Mouse (Mus musculus): ENCODE measurements around the gene Mks1. TPM values are rescaled to one million over a fixed set of nuclear protein-coding genes. Genes with fewer than 3 reads are reported as not detected.
A peak's percentile ranks its signal among the peaks of the same experiment; 100 is the strongest.
"Not testable (repeated sequence)": the region's sequence is repeated elsewhere in the genome, so short reads cannot be mapped to it uniquely, and the experiment has no call there.

Mks1 gene
- total and polyA plus RNA-seq, 2 experiments from 2014 or later: 4.4 to 4.5 TPM

DNA sequence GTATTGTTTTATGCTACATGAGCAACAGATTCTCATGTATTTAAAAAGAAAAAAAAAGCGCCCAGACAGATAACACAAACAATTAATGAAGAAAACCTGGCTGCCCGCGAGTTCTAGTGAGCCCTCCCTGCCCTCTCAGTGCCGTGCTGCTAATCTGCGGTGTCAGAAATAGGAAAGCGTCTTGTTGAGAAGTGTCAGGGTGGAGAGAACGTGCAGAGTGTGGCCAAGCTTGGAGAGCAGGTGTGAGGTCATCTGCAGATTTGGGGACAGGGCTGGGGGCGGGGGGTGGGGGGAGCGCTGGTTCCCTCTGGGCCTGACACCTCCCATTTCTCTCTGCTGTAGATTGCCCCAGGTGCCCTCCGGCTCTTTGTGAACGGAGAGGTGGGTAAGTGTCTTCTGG lies 6.3 kb downstream of the Mks1 start:
- ATAC-seq (ENCODE audit: insufficient read depth, low read depth): peak; percentile 47; the same call in 1 of the 2 replicates

DNA sequence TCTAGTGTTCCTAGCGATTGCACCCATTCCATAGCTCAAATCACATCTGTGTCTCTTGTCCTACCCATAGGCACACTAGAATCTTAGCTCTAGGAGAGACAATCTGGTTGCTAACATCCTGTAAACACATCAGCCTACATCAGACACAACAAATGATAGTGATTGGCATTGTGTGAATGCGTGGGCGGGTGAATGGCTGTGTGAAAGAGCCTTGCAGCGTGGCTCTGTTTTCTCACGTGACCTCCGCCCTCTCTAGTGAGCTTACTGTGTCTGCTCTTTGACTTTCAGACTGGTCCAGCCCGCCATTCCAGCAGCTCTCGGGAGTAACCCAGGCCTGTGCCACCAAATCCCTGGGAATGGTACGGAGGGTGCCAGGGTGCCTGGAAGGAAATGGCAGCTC lies 7.4 kb downstream of the Mks1 start:
- TF ChIP-seq EP300 (IDR thresholded peaks at IDR 0.05; ENCODE audit: low read depth): no peak
- TF ChIP-seq CTCF (IDR thresholded peaks at IDR 0.05; ENCODE audit: low read depth): no peak
- WGBS: 85% methylated on average over 9 of the region's 9 CpGs

More for the DNA sequence above, 6.3 kb downstream of the Mks1 start:
- Histone ChIP-seq H3K27ac (ENCODE audit: low read depth) (no peak overlapping the region), H3K27me3 (ENCODE audit: control insufficient read depth, insufficient read depth, low read length) (no peaks in the 10 kb centered on the region), H3K36me3 (replicated peaks; ENCODE audit: control insufficient read depth, insufficient read depth, low read length) (peaks cover 19% of the 10 kb centered on the region), H3K4me3 (ENCODE audit: low read depth, low read length) (no peak overlapping the region), H3K9me3 (replicated peaks; ENCODE audit: control insufficient read depth, low read length) (no peaks in the 10 kb centered on the region), H3K9ac (replicated peaks; ENCODE audit: low read depth, low read length) (no peak overlapping the region), H3K4me2 (ENCODE audit: low read depth, low read length) (no peak overlapping the region), H3K4me1 (ENCODE audit: control insufficient read depth, insufficient read depth) (no peaks in the 10 kb centered on the region)
- TF ChIP-seq CTCF (IDR thresholded peaks at IDR 0.05; ENCODE audit: low read depth) (no peak), EP300 (IDR thresholded peaks at IDR 0.05; ENCODE audit: low read depth) (no peak)
- no peak for DNase-seq (ENCODE audit: low spot score)
- 55% methylated on average over 11 of the region's 11 CpGs for WGBS

DNA sequence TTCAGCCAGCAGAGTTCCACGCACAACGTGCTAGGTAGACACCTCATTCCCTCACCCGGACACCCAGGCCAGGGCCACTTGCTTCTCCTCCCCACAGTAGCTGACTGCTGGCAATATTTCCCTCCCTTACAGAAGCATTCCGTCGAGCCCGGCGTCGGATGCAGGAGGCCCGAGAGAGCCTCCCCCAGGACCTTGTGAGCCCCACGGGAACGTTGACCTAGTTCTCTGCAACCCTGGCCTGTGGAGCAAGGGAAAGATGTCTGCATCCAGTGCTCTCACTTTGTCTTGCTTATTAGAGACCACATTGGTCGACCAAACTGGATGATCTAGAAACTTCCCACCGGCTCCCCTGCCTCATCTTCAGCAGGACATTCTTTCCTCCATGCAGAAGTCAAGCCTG lies 9.8 kb downstream of the Mks1 start:
- WGBS: 83% methylated on average over 13 of the region's 13 CpGs
- no peak overlapping the region for H3K4me2 ChIP-seq (ENCODE audit: low read depth, low read length)
- peaks cover 5% of the 10 kb centered on the region; the same call in 1 of the 2 replicates for H3K36me3 ChIP-seq (replicated peaks; ENCODE audit: control insufficient read depth, insufficient read depth, low read length)
- no peaks in the 10 kb centered on the region for H3K27me3 ChIP-seq (ENCODE audit: control insufficient read depth, insufficient read depth, low read length)
- H3K9me3 ChIP-seq (replicated peaks; ENCODE audit: control insufficient read depth, low read length): no peaks in the 10 kb centered on the region
- H3K27ac ChIP-seq (ENCODE audit: low read depth): no peak overlapping the region
- no peak for TF ChIP-seq CTCF (IDR thresholded peaks at IDR 0.05; ENCODE audit: low read depth)
- TF ChIP-seq EP300 (IDR thresholded peaks at IDR 0.05; ENCODE audit: low read depth): no peak
- no peaks in the 10 kb centered on the region for H3K4me1 ChIP-seq (ENCODE audit: control insufficient read depth, insufficient read depth)
- DNase-seq (ENCODE audit: low spot score) (no peak), ATAC-seq (ENCODE audit: insufficient read depth, low read depth) (no peak)
- H3K9ac ChIP-seq (replicated peaks; ENCODE audit: low read depth, low read length): no peak overlapping the region
- H3K4me3 ChIP-seq (ENCODE audit: low read depth, low read length): no peak overlapping the region

More for the DNA sequence above, 7.4 kb downstream of the Mks1 start:
- no peak overlapping the region for H3K27ac ChIP-seq (ENCODE audit: low read depth)
- no peaks in the 10 kb centered on the region for H3K27me3 ChIP-seq (ENCODE audit: control insufficient read depth, insufficient read depth, low read length)
- no peak overlapping the region for H3K9ac ChIP-seq (replicated peaks; ENCODE audit: low read depth, low read length)
- DNase-seq (ENCODE audit: low spot score) (no peak), ATAC-seq (ENCODE audit: insufficient read depth, low read depth) (no peak)
- H3K4me2 ChIP-seq (ENCODE audit: low read depth, low read length): no peak overlapping the region
- H3K9me3 ChIP-seq (replicated peaks; ENCODE audit: control insufficient read depth, low read length): no peaks in the 10 kb centered on the region
- H3K4me1 ChIP-seq (ENCODE audit: control insufficient read depth, insufficient read depth): no peaks in the 10 kb centered on the region
- H3K4me3 ChIP-seq (ENCODE audit: low read depth, low read length): no peak overlapping the region
- peaks cover 19% of the 10 kb centered on the region for H3K36me3 ChIP-seq (replicated peaks; ENCODE audit: control insufficient read depth, insufficient read depth, low read length)

DNA sequence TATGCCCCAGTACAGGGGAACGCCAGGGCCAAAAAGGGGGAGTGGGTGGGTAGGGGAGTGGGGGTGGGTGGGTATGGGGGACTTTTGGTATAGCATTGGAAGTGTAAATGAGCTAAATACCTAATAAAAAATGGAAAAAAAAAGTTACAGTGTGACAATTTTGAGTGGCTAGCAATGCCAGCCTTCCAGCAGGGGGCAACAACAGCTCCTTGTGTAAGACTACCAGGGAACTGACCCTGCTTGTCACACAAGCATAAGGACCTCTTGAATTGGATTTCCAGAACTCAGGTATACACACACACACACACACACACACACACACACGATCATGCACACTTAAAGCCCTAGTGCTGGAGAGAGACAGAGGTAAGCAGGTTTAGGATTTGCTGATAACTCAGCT lies 13.9 kb downstream of the Mks1 start:
- not testable (repeated sequence) for H3K27me3 ChIP-seq (ENCODE audit: control insufficient read depth, insufficient read depth, low read length); H3K4me2 ChIP-seq (ENCODE audit: low read depth, low read length); ATAC-seq (ENCODE audit: insufficient read depth, low read depth); H3K9ac ChIP-seq (replicated peaks; ENCODE audit: low read depth, low read length); H3K9me3 ChIP-seq (replicated peaks; ENCODE audit: control insufficient read depth, low read length); DNase-seq (ENCODE audit: low spot score); H3K4me3 ChIP-seq (ENCODE audit: low read depth, low read length); H3K27ac ChIP-seq (ENCODE audit: low read depth); H3K4me1 ChIP-seq (ENCODE audit: control insufficient read depth, insufficient read depth); H3K36me3 ChIP-seq (replicated peaks; ENCODE audit: control insufficient read depth, insufficient read depth, low read length)
- WGBS: 76% methylated on average over 1 of the region's 2 CpGs

- ATAC-seq (ENCODE audit: insufficient read depth, low read depth) (no peak), DNase-seq (ENCODE audit: low spot score) (no peak)
- Histone ChIP-seq H3K27me3 (ENCODE audit: control insufficient read depth, insufficient read depth, low read length) (no peaks in the 10 kb centered on the region), H3K4me2 (ENCODE audit: low read depth, low read length) (no peak overlapping the region), H3K4me1 (ENCODE audit: control insufficient read depth, insufficient read depth) (no peaks in the 10 kb centered on the region), H3K9ac (replicated peaks; ENCODE audit: low read depth, low read length) (no peak overlapping the region), H3K4me3 (ENCODE audit: low read depth, low read length) (no peak overlapping the region), H3K36me3 (replicated peaks; ENCODE audit: control insufficient read depth, insufficient read depth, low read length) (no peaks in the 10 kb centered on the region), H3K27ac (ENCODE audit: low read depth) (no peak overlapping the region), H3K9me3 (replicated peaks; ENCODE audit: control insufficient read depth, low read length) (no peaks in the 10 kb centered on the region)
- no peak for TF ChIP-seq EP300 (IDR thresholded peaks at IDR 0.05; ENCODE audit: low read depth)
- TF ChIP-seq CTCF (IDR thresholded peaks at IDR 0.05; ENCODE audit: low read depth): no peak
- 71% methylated on average over 2 of the region's 2 CpGs for WGBS
These were observed 17.1 kb downstream of the Mks1 start for GRCm38 (mm10) chr11:87870096-87870495.

DNA sequence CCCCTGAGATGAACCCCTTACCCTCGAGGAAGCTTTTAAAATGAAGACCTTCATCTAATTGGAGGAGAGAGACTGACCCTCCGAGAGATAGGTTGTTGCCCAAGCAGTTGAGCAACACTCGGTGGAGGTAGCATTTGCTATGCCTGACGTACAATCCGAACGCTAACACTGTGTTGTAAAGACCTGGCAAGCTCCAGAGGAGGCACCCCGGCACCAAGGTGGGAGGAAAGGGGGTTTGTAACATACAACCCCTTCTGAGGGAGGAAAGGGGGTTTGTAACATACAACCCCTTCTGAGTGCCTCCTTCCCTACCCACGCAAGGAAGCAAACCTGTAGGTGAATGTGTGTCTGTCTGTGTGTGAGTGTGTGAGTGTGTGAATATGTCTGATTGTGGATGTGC lies 18.8 kb downstream of the Mks1 start:
- no peak overlapping the region for H3K4me3 ChIP-seq (ENCODE audit: low read depth, low read length)
- no peak for ATAC-seq (ENCODE audit: insufficient read depth, low read depth)
- WGBS: 31% methylated on average over 8 of the region's 8 CpGs

More for the DNA sequence above, 18.8 kb downstream of the Mks1 start:
- no peaks in the 10 kb centered on the region for H3K36me3 ChIP-seq (replicated peaks; ENCODE audit: control insufficient read depth, insufficient read depth, low read length)
- H3K4me2 ChIP-seq (ENCODE audit: low read depth, low read length): no peak overlapping the region
- H3K9me3 ChIP-seq (replicated peaks; ENCODE audit: control insufficient read depth, low read length): no peaks in the 10 kb centered on the region
- H3K4me1 ChIP-seq (ENCODE audit: control insufficient read depth, insufficient read depth): no peaks in the 10 kb centered on the region
- TF ChIP-seq CTCF (IDR thresholded peaks at IDR 0.05; ENCODE audit: low read depth) (no peak), EP300 (IDR thresholded peaks at IDR 0.05; ENCODE audit: low read depth) (no peak)
- no peak overlapping the region for H3K9ac ChIP-seq (replicated peaks; ENCODE audit: low read depth, low read length)
- 0 out of 2 replicates have a peak, but pooled peaks cover under 1% of the 10 kb centered on the region for H3K27me3 ChIP-seq (ENCODE audit: control insufficient read depth, insufficient read depth, low read length)
- DNase-seq (ENCODE audit: low spot score): no peak
- H3K27ac ChIP-seq (ENCODE audit: low read depth): no peak overlapping the region
